Mouse (Mus musculus) CD4-positive helper T cell, adult 2 months (primary cell): ENCODE data around the gene Tsr1.

ENCODE experiments used
- DNase-seq: peaks from one replicate; pipeline ENCODE4 v3.0.0-alpha.2; 2012; ENCODE audit warnings: low read depth, missing footprints, low spot score

The Tsr1 gene

DNA sequence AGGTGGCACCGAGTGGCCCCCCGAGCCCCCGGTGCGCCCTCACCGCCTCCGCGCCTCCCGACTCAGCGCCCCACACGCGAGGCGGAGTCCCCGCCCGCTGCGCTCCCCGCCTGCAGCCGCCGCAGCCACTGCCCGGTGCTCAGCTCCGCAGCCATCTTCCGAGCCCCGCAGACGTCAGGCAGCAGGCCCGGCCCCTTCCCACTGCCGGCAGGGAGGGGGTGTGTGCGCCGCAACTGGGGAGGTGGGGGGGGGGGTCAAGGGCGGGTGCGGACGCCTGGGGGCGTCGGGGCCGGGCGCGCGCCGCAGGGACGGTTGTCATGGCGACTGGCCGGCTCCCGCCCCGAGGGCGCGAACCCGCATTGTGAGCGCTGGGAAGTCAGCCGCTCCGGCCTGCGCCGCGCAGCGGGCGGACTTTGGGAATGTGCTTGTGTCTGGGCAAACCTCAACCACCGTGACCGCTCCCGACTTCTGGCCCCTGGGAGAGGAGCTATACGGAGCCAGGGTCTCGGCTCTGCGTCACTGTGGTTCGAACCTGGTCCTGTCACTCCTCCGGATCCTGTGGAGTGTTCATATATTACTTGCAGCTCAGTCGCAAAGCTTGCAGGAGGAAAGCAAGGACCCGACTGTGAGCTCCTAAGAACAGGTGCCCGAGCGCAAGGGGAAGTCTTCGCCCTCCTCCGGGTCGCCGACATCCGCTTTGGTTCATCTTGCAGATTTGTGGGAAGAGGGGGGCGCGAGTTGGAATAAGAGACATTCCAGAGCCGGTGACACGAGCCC lies 782 bp upstream of the Tsr1 start, which contains the start of gene Sgsm2:
Sgsm2 (minus strand) TSS at position 160 of the 777 bp plus-strand sequence.
- DNase-seq, result peak; percentile 79

DNA sequence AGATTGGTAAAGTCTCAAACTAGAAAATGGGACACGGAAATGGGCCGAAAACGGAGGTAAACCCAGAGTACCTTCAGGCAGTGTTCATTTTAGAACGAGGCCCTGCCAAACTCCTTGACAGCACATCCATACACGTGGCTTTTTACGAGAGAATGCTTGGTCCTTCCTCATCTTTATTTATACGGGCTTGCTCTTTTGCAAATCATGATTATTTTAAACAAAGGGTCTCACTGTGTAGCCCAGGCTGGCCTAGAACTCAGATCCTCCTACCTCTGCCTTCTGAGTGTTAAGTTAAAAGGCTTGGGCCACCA lies 601 bp downstream of the Tsr1 start:
- no peak for DNase-seq

DNA sequence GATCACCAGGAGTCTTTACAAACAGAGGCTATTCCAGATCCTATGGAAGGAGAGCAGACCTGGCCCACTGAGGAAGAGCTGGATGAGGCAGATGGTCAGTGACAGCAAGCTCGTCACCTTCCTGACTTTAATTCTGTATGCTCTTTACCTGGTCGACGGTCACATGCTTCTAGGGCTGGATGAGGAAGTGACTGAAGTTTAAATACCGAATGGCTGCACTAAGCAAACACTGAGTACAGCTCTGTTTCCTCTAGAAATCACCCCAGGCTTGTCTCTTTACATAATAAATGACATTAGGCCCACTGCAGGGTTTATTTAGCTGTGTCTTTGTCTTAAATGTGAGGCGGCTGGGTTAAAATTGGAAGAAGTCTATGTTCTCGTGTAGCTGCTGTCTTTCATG lies 3.7 kb downstream of the Tsr1 start:
- DNase-seq, result no peak

- DNase-seq, result no peak
Observed at GRCm38 (mm10) chr11:74902416-74902815, 4.5 kb downstream of the Tsr1 start.

GRCm38 (mm10) chr11:74907850-74908249 lies 10.0 kb downstream of the Tsr1 start:
- peak; percentile 18 for DNase-seq

GRCm38 (mm10) chr11:74908618-74909399 lies 10.9 kb downstream of the Tsr1 start:
- no peak for DNase-seq

GRCm38 (mm10) chr11:74909978-74910377 lies 12.1 kb downstream of the Tsr1 start:
- DNase-seq, result no peak

- no peak for DNase-seq
Observed at GRCm38 (mm10) chr11:74912492-74912891, 14.6 kb downstream of the Tsr1 start.

DNA sequence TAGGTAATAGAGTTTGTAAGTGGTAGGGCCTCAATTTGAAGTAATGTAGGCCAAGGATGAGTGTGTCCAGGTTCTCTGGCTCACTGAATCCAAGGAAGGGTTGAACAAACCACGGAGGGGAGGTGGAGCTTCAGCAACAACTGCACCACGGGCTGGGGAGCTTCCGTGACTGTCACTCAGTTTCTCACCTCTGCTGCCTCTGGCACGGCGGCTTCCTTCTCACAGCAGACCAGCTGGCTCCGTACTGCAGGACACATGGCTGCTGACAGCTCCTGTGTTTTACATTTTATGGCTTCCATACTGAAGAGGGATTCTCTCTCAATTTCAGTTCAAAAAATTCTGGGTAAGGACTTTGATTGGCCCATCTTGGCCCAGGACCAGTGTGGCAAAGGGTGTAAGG lies 21.4 kb downstream of the Tsr1 start:
- no peak for DNase-seq

- peak; percentile 53 for DNase-seq
Observed at GRCm38 (mm10) chr11:74924149-74924548, 26.3 kb downstream of the Tsr1 start.

- DNase-seq, result peak; percentile 98
Observed at GRCm38 (mm10) chr11:74925577-74926387, 27.9 kb downstream of the Tsr1 start, which contains the start of the genes Smg6 and Srr. Gene Smg6, plus strand, starts transcription at chr11:74925823. Gene Srr, minus strand, starts transcription at chr11:74925948.

DNA sequence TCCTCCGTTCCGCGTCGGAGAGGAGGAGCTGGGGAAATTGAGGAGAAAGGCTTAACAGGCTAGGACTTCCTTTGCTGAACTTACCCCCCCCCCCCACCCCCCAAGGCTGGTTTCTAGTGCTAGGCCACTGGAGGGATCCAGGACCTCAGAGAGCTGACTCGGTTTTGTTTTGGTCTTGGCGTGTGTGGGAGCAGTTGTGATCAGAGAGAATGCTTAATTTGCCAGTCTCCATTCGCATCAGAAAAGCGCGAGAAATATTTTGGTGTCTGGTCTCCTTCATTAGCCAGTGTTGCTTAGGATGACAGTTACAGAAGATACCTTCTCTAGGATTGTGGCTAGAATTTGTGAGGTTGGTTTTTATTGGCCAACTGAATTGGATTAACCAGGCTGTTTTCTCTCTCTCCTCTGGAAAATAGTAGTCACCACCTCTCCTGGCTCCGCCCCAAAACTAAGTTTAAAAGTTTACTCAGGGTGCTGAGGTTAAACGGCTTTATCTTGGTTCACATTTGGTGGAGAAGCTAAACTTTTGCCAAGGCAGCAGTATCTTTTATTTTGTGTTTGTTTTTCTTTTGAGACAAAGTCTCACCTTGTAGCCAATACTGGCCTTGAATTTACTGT lies 28.6 kb downstream of the Tsr1 start:
- DNase-seq, result peak; percentile 80

- DNase-seq, result no peak
Observed at GRCm38 (mm10) chr11:74927236-74927725, 29.4 kb downstream of the Tsr1 start.

- no peak for DNase-seq
Observed at GRCm38 (mm10) chr11:74929111-74929510, 31.2 kb downstream of the Tsr1 start.

- DNase-seq, result no peak
Observed at GRCm38 (mm10) chr11:74930391-74930790, 32.5 kb downstream of the Tsr1 start.

DNA sequence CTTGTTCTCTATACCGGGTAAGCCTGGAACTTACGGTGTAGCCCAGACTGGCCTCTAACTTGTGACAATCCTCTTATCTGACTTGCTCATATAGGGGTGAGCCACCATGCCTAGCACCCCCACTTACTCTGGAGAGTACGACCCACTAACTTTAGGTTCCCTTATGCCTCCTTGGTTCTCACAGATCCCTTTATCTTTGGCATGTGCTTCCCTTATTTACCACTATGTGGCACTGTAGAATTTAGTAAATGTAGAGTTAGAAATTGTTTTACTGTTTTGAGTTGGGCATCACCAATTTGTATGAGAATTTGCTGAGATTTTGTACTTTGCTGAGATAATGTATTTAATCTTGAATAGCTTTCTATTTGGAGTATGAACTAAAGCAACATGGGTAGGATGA lies 48.5 kb downstream of the Tsr1 start:
- peak; percentile 62 for DNase-seq

DNA sequence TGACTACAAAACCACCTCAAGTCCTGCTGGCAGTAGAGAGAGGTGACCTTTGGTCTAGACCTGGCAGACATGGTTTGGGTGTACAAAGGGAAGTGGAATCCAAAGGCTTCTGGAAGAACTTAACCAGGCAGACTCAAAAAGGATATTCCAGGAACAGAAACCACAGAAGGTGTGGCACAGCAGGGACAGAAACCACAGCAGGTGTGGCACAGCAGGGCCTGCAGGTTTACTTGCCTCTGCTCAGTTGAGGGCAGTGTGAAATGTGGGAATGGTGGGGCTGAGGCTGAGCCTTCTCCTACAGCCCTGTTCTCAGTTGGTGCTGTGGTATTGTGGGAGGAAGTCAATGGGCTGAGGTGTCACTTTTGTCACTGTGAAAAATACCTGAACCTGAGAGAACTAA lies 57.0 kb downstream of the Tsr1 start:
- peak; percentile 52 for DNase-seq

- no peak for DNase-seq
Observed at GRCm38 (mm10) chr11:74956006-74956405, 58.1 kb downstream of the Tsr1 start.

DNA sequence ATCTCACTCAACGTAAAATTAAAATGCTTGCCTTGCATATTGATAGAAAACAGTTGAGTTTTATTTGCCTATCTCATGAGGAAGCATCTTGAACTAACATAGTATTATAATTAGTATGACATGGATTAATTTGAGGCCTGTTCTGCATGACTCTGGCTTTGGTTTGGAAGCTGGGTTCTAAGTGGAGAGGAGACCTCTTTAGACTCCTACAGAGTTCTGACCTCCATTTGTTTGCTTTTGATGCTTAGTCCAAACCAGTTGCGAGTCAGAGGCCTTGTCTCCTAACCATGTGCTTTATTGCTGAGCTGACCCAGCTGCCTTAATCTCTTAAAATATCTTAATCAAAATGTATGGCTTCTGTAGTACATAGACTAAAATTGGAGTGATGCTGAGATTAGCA lies 59.7 kb downstream of the Tsr1 start:
- no peak for DNase-seq
